Mouse (Mus musculus) kidney, embryonic 16.5 days (tissue): ENCODE measurements at regions not wholly inside any gene's neighbourhood (a gene's known extent, or its start where the extent isn't known, plus 50 kb on each side); places are given as distances from the start of the nearest gene placed in this dataset.

ENCODE experiments used
- ATAC-seq: fragments of 200-750 bp; cut with Nextera tagmentation; 2 replicates; pipeline ENCODE4 v1.8.0; 2017; ENCODE audit warnings: moderate TSS enrichment; ENCODE audit not compliant: low FRiP score, low TSS enrichment
- H3K27ac ChIP-seq: fragments of 300-500 bp; sonication (generic); 2 replicates; pipeline ENCODE4 v1.5.1; 2014; ENCODE audit warnings: low read length
- H3K27me3 ChIP-seq: fragments of 300-500 bp; sonication (generic); 2 replicates; pipeline ENCODE4 v1.6.1; 2014; ENCODE audit warnings: low read length, control low read depth, mixed read lengths; ENCODE audit not compliant: insufficient read depth
- H3K36me3 ChIP-seq: fragments of 300-500 bp; sonication (generic); 2 replicates; pipeline ENCODE4 v1.6.1; 2014; ENCODE audit warnings: low read length, control low read depth, mixed read lengths; ENCODE audit not compliant: insufficient read depth
- H3K4me1 ChIP-seq: fragments of 300-500 bp; sonication (generic); 2 replicates; pipeline ENCODE4 v1.6.1; 2014; ENCODE audit warnings: low read length, control low read depth, mixed read lengths; ENCODE audit not compliant: insufficient read depth
- H3K4me2 ChIP-seq: fragments of 300-500 bp; sonication (generic); replicated peaks from 2 replicates; pipeline ENCODE4 v1.6.1; 2014; ENCODE audit warnings: low read depth, low read length
- H3K4me3 ChIP-seq: fragments of 300-500 bp; sonication (generic); 2 replicates; pipeline ENCODE4 v1.5.1; 2014; ENCODE audit warnings: mild to moderate bottlenecking, low read length
- H3K9ac ChIP-seq: fragments of 300-500 bp; sonication (generic); replicated peaks from 2 replicates; pipeline ENCODE4 v1.6.1; 2014; ENCODE audit warnings: low read length
- H3K9me3 ChIP-seq: fragments of 300-500 bp; sonication (generic); 2 replicates; pipeline ENCODE4 v1.6.1; 2016; ENCODE audit warnings: low read length, control low read depth
- WGBS: fragments of 180-500 bp; shearing (Covaris S2); extraction: QIAGEN DNeasy Blood & Tissue Kit; methylation state at CpG from one replicate; pipeline ENCODE4 v1.1.7; 2014; 5-methylcytosine and 5-hydroxymethylcytosine counted together

- no peak for ATAC-seq
Measured at GRCm38 (mm10) chr16:51845539-51845938, 185.5 kb upstream of the Cblb start.

GRCm38 (mm10) chr16:51880711-51881110, 150.3 kb upstream of the Cblb start:
- H3K36me3 ChIP-seq, result no peaks in the 10 kb centered on the region
- no peak for ATAC-seq
- H3K27ac ChIP-seq, result no peak overlapping the region
- no peaks in the 10 kb centered on the region for H3K4me1 ChIP-seq
- H3K27me3 ChIP-seq, result no peaks in the 10 kb centered on the region
- no peak overlapping the region for H3K9ac ChIP-seq
- no peak overlapping the region for H3K4me2 ChIP-seq
- no peak overlapping the region for H3K4me3 ChIP-seq
- 92% methylated on average over 4 of the region's 4 CpGs for WGBS
- no peaks in the 10 kb centered on the region for H3K9me3 ChIP-seq

More at GRCm38 (mm10) chr16:51845539-51845938, 185.5 kb upstream of the Cblb start:
- 87% methylated on average over 4 of the region's 4 CpGs for WGBS
- Histone ChIP-seq H3K4me1 (no peaks in the 10 kb centered on the region), H3K9me3 (no peaks in the 10 kb centered on the region), H3K9ac (no peak overlapping the region), H3K27me3 (no peaks in the 10 kb centered on the region), H3K27ac (no peak overlapping the region), H3K4me3 (no peak overlapping the region), H3K4me2 (no peak overlapping the region), H3K36me3 (no peaks in the 10 kb centered on the region)

- Histone ChIP-seq H3K9ac (no peak overlapping the region), H3K4me1 (no peaks in the 10 kb centered on the region), H3K27me3 (no peaks in the 10 kb centered on the region), H3K36me3 (no peaks in the 10 kb centered on the region), H3K4me2 (no peak overlapping the region), H3K27ac (no peak overlapping the region), H3K9me3 (no peaks in the 10 kb centered on the region), H3K4me3 (no peak overlapping the region)
- 92% methylated on average over 2 of the region's 2 CpGs for WGBS
- ATAC-seq, result no peak
Measured at GRCm38 (mm10) chr16:51881127-51881526, 149.9 kb upstream of the Cblb start.

GRCm38 (mm10) chr16:51883813-51884212, 147.2 kb upstream of the Cblb start:
- Histone ChIP-seq H3K9me3 (no peaks in the 10 kb centered on the region), H3K9ac (no peak overlapping the region), H3K4me3 (no peak overlapping the region), H3K27ac (no peak overlapping the region), H3K27me3 (no peaks in the 10 kb centered on the region), H3K36me3 (no peaks in the 10 kb centered on the region), H3K4me1 (no peaks in the 10 kb centered on the region), H3K4me2 (no peak overlapping the region)
- 85% methylated on average over 2 of the region's 2 CpGs for WGBS
- no peak for ATAC-seq

- 89% methylated on average over 5 of the region's 5 CpGs for WGBS
- no peaks in the 10 kb centered on the region for H3K36me3 ChIP-seq
- no peaks in the 10 kb centered on the region for H3K27me3 ChIP-seq
- H3K9ac ChIP-seq, result no peak overlapping the region
- no peaks in the 10 kb centered on the region for H3K4me1 ChIP-seq
- no peak overlapping the region for H3K4me2 ChIP-seq
- H3K4me3 ChIP-seq, result no peak overlapping the region
- no peaks in the 10 kb centered on the region for H3K9me3 ChIP-seq
- no peak overlapping the region for H3K27ac ChIP-seq
- ATAC-seq, result no peak
Measured at GRCm38 (mm10) chr16:51887496-51887895, 143.5 kb upstream of the Cblb start.

GRCm38 (mm10) chr16:51905588-51905987, 125.4 kb upstream of the Cblb start:
- Histone ChIP-seq H3K36me3 (no peaks in the 10 kb centered on the region), H3K9me3 (no peaks in the 10 kb centered on the region), H3K9ac (no peak overlapping the region), H3K4me3 (no peak overlapping the region), H3K4me1 (no peaks in the 10 kb centered on the region), H3K27me3 (no peaks in the 10 kb centered on the region), H3K4me2 (no peak overlapping the region), H3K27ac (no peak overlapping the region)
- ATAC-seq, result no peak
- 88% methylated on average over 2 of the region's 2 CpGs for WGBS

GRCm38 (mm10) chr16:51906686-51907085, 124.3 kb upstream of the Cblb start:
- Histone ChIP-seq H3K4me2 (no peak overlapping the region), H3K4me3 (no peak overlapping the region), H3K36me3 (no peaks in the 10 kb centered on the region), H3K27me3 (no peaks in the 10 kb centered on the region), H3K4me1 (no peaks in the 10 kb centered on the region), H3K9me3 (no peaks in the 10 kb centered on the region), H3K27ac (no peak overlapping the region), H3K9ac (no peak overlapping the region)
- ATAC-seq, result no peak
- WGBS, result 73% methylated on average over 4 of the region's 4 CpGs

- Histone ChIP-seq H3K27me3 (no peaks in the 10 kb centered on the region), H3K27ac (no peak overlapping the region), H3K36me3 (no peaks in the 10 kb centered on the region), H3K4me1 (no peaks in the 10 kb centered on the region), H3K9me3 (no peaks in the 10 kb centered on the region), H3K9ac (no peak overlapping the region), H3K4me2 (no peak overlapping the region), H3K4me3 (no peak overlapping the region)
- no peak for ATAC-seq
- WGBS, result 87% methylated on average over 3 of the region's 3 CpGs
Measured at GRCm38 (mm10) chr16:51910046-51910445, 121.0 kb upstream of the Cblb start.

GRCm38 (mm10) chr16:51911109-51911765, 119.8 kb upstream of the Cblb start:
- 52% methylated on average over 6 of the region's 6 CpGs for WGBS
- Histone ChIP-seq H3K9me3 (no peaks in the 10 kb centered on the region), H3K36me3 (no peaks in the 10 kb centered on the region), H3K4me3 (no peak overlapping the region), H3K4me1 (no peaks in the 10 kb centered on the region), H3K27me3 (no peaks in the 10 kb centered on the region), H3K27ac (no peak overlapping the region), H3K9ac (no peak overlapping the region), H3K4me2 (no peak overlapping the region)
- ATAC-seq, result no peak

- WGBS, result 62% methylated on average over 17 of the region's 17 CpGs
- Histone ChIP-seq H3K9ac (no peak overlapping the region), H3K4me3 (no peak overlapping the region), H3K4me2 (no peak overlapping the region), H3K36me3 (no peaks in the 10 kb centered on the region), H3K9me3 (no peaks in the 10 kb centered on the region), H3K4me1 (no peaks in the 10 kb centered on the region), H3K27me3 (no peaks in the 10 kb centered on the region), H3K27ac (no peak overlapping the region)
- ATAC-seq, result no peak
Measured at GRCm38 (mm10) chr16:51915034-51915928, 115.7 kb upstream of the Cblb start.
